Mouse (Mus musculus) adrenal gland, postnatal 36 days (tissue): Measurements from ENCODE around the gene AW551984. TPM values are rescaled to one million over a fixed set of nuclear protein-coding genes. Genes with fewer than 3 reads are reported as not detected.

Experiments
- total RNA-seq, 2 experiments: library from RNA; stranded (reverse); gene quantifications; 2 replicates each; pipeline ENCODE4 v1.2.3; 2021

AW551984 gene
- total RNA-seq, 2 experiments from 2014 or later: 6.6 to 7.9 TPM

Other genes starting within 250 kb of the AW551984 start
- gene Olfr951, start 217.0 kb downstream of the AW551984 start, total RNA-seq: not detected
- not detected for gene Olfr952, start 177.3 kb downstream of the AW551984 start, total RNA-seq
- gene Olfr954, start 147.7 kb downstream of the AW551984 start, total RNA-seq: not detected
- gene Olfr955, start 132.5 kb downstream of the AW551984 start, total RNA-seq: not detected
- not detected for gene Olfr44, start 110.4 kb downstream of the AW551984 start, total RNA-seq
- gene Olfr957, start 88.6 kb downstream of the AW551984 start, total RNA-seq: not detected
- not detected for gene Olfr958, start 50.3 kb downstream of the AW551984 start, total RNA-seq
- not detected for gene Olfr959, start 28.8 kb downstream of the AW551984 start, total RNA-seq
- not detected for gene Olfr148, start 6.3 kb upstream of the AW551984 start, total RNA-seq
- gene Olfr960, start 17.0 kb upstream of the AW551984 start, total RNA-seq: not detected
- not detected for gene Olfr961, start 40.7 kb upstream of the AW551984 start, total RNA-seq
- gene Olfr963, start 62.8 kb upstream of the AW551984 start, total RNA-seq: not detected
- gene Olfr149, start 102.7 kb upstream of the AW551984 start, total RNA-seq: not detected
- gene Olfr965, start 107.0 kb upstream of the AW551984 start, total RNA-seq: not detected
- not detected for gene Olfr150, start 126.6 kb upstream of the AW551984 start, total RNA-seq
- gene Olfr967, start 141.8 kb upstream of the AW551984 start, total RNA-seq: not detected
- not detected for gene Olfr968, start 178.8 kb upstream of the AW551984 start, total RNA-seq
- not detected for gene Olfr969, start 186.5 kb upstream of the AW551984 start, total RNA-seq
- gene Olfr970, start 204.5 kb upstream of the AW551984 start, total RNA-seq: not detected
- not detected for gene Olfr971, start 232.5 kb upstream of the AW551984 start, total RNA-seq